Mouse (Mus musculus): ENCODE data around the gene Vti1a. TPM values are rescaled to one million over a fixed set of nuclear protein-coding genes. Genes with fewer than 3 reads are reported as not detected.

The Vti1a gene
- polyA plus RNA-seq (2012): 10.5 and 10.7 TPM in 2 replicates

DNA sequence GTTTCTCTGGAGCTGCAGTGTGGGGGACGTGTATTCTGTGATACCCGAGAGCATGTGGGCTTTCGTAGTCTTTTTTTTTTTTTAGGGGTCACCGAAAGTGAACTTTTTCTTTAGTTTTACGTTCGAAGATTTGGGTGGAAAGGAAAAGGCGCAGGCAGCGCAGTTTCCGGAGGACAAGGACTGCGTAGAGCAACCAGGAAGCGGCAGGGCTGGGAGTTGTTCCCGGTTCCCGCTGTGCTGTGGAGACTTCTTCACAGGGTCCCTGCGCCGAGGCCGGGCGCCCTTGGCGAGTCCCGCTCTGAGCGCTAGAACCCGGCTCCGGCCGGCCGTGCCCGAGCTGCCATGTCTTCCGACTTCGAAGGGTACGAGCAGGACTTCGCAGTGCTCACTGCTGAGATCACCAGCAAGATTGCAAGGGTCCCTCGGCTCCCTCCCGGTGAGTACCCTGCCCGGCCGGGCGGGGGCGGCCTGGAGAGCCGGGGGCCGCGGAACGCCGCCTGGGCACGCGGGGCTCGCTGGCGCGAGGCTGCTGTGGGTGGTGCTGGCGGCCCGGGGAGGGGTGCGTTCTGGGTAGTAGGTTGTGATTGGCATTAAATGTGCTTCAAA is at the start of gene Vti1a:
TSS of gene Vti1a (plus strand) at position 187 of the 606 bp plus-strand sequence.
- no peak for TF ChIP-seq GATA1 (IDR thresholded peaks at IDR 0.05; ENCODE audit: low read length)

DNA sequence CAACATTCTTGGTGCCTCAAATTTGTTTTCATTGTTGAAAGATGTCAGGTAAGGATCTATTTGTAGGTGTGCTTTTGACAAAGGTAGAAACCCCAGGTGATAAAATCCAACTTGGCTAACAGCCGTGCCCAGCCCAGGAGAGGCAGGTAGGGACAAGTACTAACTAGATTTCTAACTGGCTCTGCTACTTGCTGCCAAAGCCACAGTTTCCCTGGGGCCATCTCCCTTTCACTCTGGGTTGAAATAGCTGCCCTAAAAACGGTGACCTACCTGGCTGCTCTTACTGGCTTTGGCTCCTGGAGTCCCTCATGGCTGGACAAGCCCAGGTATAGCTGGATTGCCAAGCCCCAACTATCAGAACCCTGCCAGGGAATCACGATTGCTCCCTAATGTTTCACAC is 49.3 kb upstream of the Vti1a start:
- TF ChIP-seq GATA1 (IDR thresholded peaks at IDR 0.05; ENCODE audit: low read length): no peak

DNA sequence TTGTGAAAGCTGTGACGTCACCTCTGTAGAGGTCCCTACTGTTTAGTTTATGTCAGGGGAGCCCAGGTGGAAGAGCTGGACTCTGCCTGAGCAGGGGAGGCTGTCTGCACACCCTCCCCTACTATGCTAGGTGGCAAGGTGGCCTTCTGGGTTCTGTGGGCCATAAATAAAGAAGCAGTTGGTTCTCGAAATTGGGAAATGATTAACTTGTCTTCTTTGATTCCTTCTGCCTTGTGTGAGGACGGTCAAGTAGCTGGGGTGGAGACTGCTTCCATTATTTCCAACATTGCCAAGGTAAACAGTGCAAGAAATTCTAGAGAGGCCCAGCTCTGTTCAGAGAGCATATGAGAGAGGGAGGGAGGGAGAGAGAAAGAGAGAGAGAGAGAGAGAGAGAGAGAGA is 47.9 kb upstream of the Vti1a start:
- TF ChIP-seq GATA1 (IDR thresholded peaks at IDR 0.05; ENCODE audit: low read length): no peak

DNA sequence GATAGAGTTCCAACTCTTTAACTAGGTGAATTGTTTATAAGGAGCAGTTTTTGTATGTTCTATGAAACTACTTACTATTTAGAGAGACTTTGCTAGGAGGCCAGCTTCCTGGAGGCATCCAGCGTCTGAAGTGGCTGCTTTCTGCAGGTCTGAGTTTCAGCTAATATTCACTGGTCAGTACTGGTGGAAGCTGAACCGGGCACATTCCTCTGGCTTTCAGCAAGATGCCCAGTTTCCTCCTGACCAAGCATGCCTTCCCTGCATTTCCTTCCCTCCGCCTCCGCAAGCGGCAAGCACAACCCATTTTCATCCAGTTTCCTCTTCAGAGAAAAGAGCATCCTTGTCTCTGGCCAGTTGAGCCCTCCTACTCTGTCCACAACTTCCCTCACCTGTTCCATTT is 47.0 kb upstream of the Vti1a start:
- TF ChIP-seq GATA1 (IDR thresholded peaks at IDR 0.05; ENCODE audit: low read length): no peak

DNA sequence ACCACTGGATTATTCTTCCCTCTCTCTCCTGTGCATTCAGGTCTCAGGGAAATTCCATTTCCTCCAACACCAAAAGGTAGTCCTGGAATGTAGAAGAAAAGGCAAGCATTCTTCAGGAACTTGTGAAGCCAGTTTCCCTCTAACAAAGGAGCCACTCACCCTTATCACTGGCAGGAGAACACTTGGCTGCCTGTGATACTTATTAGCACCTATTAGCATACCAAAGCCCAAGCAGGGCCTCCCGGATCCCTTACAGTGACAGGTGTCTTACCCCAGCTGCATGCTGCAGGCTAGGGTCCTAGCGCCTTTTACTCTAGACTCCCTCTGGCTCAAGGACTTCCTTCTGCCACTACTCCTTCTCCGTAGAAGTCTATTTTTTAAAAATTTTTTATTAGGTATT is 44.6 kb upstream of the Vti1a start:
- no peak for TF ChIP-seq GATA1 (IDR thresholded peaks at IDR 0.05; ENCODE audit: low read length)

DNA sequence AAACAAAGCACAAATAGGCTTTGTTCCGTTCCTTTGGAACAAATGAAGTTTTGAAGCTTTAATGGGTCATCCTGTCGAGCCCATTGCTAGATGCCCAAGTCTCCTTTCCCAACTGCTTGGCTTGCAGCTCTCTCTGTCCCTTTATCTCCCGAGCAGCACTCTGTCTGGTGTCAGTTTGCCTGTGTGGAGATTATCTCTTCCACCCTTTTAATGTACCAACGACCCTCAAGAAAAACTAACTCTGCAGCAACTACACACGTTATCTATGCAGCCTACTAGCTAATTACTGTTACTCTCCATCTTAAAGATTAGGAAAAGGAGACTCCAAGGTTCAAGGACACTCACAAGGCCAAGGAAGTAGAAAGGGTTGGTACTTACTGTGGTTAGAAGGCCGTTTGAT is 42.8 kb upstream of the Vti1a start:
- peak; percentile 54 for TF ChIP-seq GATA1 (IDR thresholded peaks at IDR 0.05; ENCODE audit: low read length)

DNA sequence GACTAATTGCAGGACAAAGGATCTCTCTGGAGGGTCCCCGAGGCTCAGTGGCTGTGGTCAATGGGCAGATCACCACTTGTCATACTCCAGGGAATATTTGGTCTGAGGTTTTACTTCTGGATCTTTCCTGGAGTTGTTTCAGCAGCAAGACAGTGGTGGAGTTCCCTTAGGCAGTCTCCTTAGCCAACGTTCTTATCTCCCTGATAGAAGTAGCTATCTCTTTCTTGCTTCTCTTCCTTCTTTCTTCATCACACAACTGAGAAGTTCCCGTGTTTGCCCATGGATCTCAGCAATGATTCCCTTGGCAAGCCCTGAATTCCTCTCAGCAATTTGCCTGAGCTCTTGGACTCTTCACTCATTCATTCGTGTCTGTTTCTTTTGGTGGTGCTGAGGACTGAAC is 40.0 kb upstream of the Vti1a start:
- no peak for TF ChIP-seq GATA1 (IDR thresholded peaks at IDR 0.05; ENCODE audit: low read length)

DNA sequence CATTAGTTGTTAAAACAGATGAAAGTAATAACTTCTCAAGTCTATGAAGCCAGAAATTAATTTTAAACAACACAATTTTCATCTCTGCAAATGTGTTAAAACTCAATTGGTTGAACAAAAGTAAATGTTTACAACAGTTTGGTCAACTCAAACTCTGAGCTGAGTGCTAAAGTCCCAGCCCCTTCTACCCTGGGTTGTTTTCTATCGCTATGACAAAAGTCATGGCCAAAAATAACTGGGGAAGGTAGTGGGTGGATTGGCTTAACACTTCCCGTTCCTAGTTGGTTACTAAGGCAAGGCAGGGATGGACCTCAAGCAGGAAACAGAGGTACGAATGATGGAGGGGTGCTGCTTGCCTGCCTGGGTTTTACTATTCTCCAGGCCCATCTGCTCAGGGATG is 39.3 kb upstream of the Vti1a start:
- TF ChIP-seq GATA1 (IDR thresholded peaks at IDR 0.05; ENCODE audit: low read length): no peak

DNA sequence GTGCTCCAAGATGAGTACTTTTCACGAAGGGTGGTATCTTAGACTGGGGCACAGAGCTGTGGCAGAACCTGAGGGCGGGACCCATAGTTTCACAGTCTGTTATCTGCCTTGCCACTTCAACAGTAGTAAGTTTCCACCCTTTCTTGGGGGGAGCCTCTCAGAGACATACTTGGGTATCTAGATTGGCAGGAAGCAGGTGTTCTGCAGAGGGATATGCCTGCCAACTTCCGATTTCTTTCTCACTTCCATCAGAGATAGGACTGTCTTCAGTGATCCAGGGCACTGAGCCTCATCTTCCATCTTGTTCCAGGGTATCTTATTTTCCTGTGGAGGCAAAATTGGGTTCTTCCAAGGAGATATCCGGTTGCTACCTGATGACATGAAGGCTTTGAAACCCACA is 32.0 kb upstream of the Vti1a start:
- TF ChIP-seq GATA1 (IDR thresholded peaks at IDR 0.05; ENCODE audit: low read length): peak; percentile 71

DNA sequence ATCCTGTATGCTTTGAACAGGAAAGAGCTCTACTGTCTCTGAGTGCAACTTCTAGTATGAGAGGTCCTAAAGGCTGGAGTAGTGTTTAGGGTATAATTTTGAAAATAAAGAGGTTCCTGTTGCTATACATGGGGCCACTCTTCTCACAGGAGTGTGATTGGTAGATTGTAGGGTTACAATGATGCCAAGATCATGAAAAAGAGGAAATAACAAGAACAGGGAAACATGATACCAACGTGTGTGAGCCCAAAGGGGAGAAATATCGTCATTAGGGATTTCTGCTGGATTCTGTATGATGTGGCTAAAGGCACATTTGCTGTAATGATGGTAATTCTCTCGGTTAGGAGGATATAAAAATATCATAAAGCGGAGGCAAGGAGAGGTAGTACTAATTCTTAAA is 30.1 kb upstream of the Vti1a start:
- no peak for TF ChIP-seq GATA1 (IDR thresholded peaks at IDR 0.05; ENCODE audit: low read length)

DNA sequence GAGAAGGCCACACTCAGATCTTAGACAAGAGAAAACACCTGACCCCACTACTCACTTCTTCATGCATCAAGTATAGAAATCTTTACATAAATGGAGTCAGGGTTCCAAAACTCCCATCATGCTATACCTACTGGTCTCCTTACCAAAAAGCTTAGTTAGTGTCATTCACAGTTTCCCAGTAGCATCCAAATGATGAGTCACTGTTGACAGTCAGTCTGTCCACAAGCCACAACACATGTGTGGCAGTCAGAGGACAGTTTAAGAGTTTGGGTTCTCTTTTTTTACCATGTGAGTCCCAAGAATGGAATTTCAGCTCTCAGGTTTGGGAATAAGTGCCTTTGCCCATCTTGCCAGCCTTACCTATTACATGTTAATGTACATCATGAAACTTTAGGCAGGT is 27.1 kb upstream of the Vti1a start:
- no peak for TF ChIP-seq GATA1 (IDR thresholded peaks at IDR 0.05; ENCODE audit: low read length)

DNA sequence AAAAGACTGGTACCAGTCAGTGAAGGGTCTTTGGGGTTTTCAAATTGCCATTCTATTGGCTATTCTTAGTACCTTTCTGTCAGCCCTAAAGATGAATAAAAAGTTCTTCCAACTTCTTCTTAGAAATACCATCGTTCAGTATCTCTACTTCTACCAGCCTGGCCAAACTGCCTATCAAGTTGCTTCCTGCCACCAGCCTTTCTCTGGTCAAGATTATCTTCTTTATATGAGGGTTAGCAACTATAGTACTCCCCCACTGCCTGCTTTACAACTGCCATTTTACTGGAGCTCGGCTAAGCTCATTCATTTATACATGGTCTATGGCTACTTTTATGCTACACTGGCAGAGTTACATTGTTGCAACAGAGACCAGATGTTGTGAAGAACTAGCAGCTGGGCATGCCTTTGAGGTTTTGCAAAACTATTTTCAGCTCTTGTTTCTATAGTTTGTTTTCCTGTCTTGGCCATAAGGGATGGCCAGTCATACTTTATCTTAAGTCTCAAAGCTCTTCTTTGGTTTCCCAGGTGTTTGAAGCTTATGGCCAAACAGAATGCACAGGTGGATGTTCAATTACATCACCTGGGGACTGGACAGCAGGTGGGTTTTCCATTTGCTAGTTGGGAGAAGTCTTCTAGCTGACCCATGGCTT is 25.3 kb upstream of the Vti1a start:
- no peak for TF ChIP-seq GATA1 (IDR thresholded peaks at IDR 0.05; ENCODE audit: low read length)

DNA sequence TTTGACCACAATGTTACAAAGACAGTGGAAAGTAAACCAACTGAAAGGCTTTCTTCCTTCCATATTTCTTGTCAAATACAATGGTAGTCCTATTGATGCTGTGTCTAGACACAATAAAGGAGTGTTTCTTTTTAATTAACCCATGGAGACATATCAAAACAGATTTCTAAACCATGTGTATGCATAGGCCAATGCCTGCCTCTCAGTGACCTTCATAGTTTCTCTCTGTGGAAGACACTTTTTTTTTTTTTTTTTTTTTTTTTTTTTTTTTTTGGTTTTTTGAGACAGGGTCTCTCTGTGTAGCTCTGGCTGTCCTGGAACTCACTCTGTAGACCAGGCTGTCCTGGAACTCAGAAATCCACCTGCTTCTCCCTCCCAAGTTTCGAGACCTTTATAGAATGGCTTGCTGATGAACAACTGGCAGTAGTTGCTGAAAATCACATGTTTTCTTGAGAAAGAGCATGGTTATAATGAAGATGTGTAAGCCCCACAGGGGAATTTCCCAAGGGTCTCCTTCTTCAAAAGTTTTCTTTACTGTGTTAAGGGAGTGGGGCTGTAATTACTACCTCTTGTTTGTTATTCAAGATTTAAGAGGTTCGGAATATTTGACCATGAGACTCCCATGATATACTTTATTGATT is 23.8 kb upstream of the Vti1a start:
- no peak for TF ChIP-seq GATA1 (IDR thresholded peaks at IDR 0.05; ENCODE audit: low read length)

DNA sequence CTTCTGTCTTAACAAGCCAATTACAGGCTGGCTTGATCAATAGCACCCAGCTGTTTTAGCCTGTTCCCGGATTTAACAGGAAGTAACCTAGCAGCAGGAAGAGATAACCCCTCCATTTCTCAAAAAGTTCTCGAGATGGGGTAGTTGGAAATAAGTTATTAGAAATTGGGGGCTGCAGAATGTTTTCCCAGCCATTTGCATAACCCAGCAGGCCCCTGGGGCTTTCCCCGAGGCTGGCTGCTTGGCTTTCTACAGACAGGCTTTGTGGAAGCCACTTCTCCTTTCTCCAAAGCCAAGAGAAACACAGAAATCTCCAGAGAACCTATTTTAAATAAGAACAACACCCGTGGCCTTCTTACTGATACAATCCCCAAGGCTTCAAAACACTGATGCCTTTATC is 22.9 kb upstream of the Vti1a start:
- no peak for TF ChIP-seq GATA1 (IDR thresholded peaks at IDR 0.05; ENCODE audit: low read length)

DNA sequence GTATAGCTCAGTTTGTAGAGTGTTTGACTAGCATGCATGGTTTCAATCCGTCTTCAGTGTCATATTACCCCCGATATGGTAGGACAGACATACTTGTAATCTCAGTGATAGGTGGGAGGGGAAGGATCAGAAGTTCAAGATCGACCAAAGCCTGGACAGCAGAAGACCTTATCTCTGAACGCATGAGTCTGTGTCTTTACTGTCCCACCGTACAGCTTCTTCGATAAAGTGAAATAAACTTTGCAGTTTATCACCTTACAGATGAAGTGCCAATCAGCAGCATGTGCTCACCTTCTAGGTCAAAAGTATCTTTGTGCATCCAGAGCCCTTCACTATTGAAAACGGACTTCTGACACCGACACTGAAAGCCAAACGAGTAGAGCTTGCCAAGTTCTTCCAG is 21.0 kb upstream of the Vti1a start:
- no peak for TF ChIP-seq GATA1 (IDR thresholded peaks at IDR 0.05; ENCODE audit: low read length)

DNA sequence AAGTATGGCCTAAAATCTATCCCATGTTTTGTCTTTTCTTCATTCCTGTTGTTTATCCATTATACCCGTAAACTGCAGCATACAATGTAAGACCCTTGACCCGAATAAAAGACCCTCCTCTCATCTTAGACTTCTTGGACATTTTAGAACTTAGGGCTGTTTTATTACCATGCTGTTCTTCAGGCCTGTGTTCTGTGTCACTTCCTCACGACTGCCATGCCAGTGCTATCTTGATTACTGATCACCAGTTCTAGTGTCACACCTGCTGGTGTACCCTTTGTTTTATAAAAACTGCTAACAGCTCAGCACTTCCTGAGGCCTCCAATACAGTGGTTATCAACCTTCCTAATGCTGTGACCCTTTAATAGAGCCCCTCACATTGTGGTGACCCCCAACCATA is 20.5 kb upstream of the Vti1a start:
- no peak for TF ChIP-seq GATA1 (IDR thresholded peaks at IDR 0.05; ENCODE audit: low read length)

DNA sequence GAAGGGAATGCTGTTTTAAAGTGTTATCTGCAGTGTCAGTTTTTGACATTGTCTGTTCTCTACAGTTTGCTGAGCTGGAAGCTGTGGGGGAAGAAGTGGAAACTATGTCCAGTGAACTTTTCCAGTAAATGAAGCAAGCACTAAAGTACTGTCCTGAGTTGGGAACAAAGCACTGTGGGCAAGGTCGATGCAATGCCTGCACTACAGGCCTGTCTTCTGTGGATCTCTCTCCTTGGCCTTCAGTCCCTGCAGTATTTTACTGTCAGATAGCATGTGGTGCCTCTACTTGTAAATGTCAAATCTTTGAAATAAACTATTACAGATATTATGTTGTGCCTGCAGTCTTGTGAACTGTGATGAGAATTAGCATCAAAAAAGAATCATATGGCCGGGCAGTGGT is 19.8 kb upstream of the Vti1a start:
- no peak for TF ChIP-seq GATA1 (IDR thresholded peaks at IDR 0.05; ENCODE audit: low read length)

Data from G1E-ER4 (cell line).